Mouse (Mus musculus) ovary, postnatal 14 days (tissue): ENCODE data around the gene Vasp.
"Not testable (repeated sequence)": the region's sequence is repeated elsewhere in the genome, so short reads cannot be mapped to it uniquely, and the experiment has no call there.

Experiments used
- DNase-seq: peaks from one replicate; pipeline ENCODE4 v3.0.0; 2022; ENCODE audit warnings: low spot score

Vasp gene

GRCm38 (mm10) chr7:19303770-19304169 is 32.2 kb upstream of the Vasp start:
- DNase-seq = peak; percentile 66

- no peak for DNase-seq
Observed at GRCm38 (mm10) chr7:19303046-19303305, 31.4 kb upstream of the Vasp start.

GRCm38 (mm10) chr7:19302264-19303045 is 30.8 kb upstream of the Vasp start:
- no peak for DNase-seq

GRCm38 (mm10) chr7:19301461-19302263 is 30.0 kb upstream of the Vasp start:
- no peak for DNase-seq

- DNase-seq = peak; percentile 72
Observed at GRCm38 (mm10) chr7:19300501-19301421, 29.1 kb upstream of the Vasp start.

GRCm38 (mm10) chr7:19299194-19299593 is 27.6 kb upstream of the Vasp start:
- no peak for DNase-seq

- no peak for DNase-seq
Observed at GRCm38 (mm10) chr7:19297794-19298193, 26.2 kb upstream of the Vasp start.

- DNase-seq = no peak
Observed at GRCm38 (mm10) chr7:19297034-19297433, 25.4 kb upstream of the Vasp start.

GRCm38 (mm10) chr7:19295503-19296185 is 24.0 kb upstream of the Vasp start:
- peak; percentile 96 for DNase-seq

- DNase-seq = no peak
Observed at GRCm38 (mm10) chr7:19290969-19291596, 19.5 kb upstream of the Vasp start.

- no peak for DNase-seq
Observed at GRCm38 (mm10) chr7:19284763-19285162, 13.1 kb upstream of the Vasp start.

- no peak for DNase-seq
Observed at GRCm38 (mm10) chr7:19283406-19283804, 11.8 kb upstream of the Vasp start.

GRCm38 (mm10) chr7:19282791-19283405 is 11.3 kb upstream of the Vasp start:
- DNase-seq = no peak

GRCm38 (mm10) chr7:19282385-19282784 is 10.8 kb upstream of the Vasp start, which contains the start of gene Rtn2:
Gene Rtn2, plus strand, starts transcription at chr7:19282624.
- DNase-seq = no peak

GRCm38 (mm10) chr7:19281680-19282304 is 10.2 kb upstream of the Vasp start:
- not testable (repeated sequence) for DNase-seq

- DNase-seq = no peak
Observed at GRCm38 (mm10) chr7:19279581-19280114, 8.0 kb upstream of the Vasp start, which contains the start of gene Ppm1n. Gene Ppm1n, minus strand, starts transcription at chr7:19280064.

GRCm38 (mm10) chr7:19279052-19279451 is 7.4 kb upstream of the Vasp start:
- no peak for DNase-seq

- DNase-seq = no peak
Observed at GRCm38 (mm10) chr7:19276253-19276652, 4.6 kb upstream of the Vasp start.

- no peak for DNase-seq
Observed at GRCm38 (mm10) chr7:19272173-19272764, 652 bp upstream of the Vasp start.
